Mouse (Mus musculus): ENCODE data around the gene Pycr1. TPM values are rescaled to one million over a fixed set of nuclear protein-coding genes. Genes with fewer than 3 reads are reported as not detected.

Pycr1 gene
- total and polyA plus RNA-seq, 2 experiments from 2014 or later: 2.1 to 6.3 TPM

- H3K36me3 ChIP-seq (replicated peaks; ENCODE audit: control insufficient read depth, insufficient read depth, low read length): peaks cover 47% of the 10 kb centered on the region
- no peak for ATAC-seq (ENCODE audit: insufficient read depth, low read depth)
- TF ChIP-seq EP300 (IDR thresholded peaks at IDR 0.05; ENCODE audit: low read depth) (no peak), CTCF (IDR thresholded peaks at IDR 0.05; ENCODE audit: low read depth) (no peak)
Measured at GRCm38 (mm10) chr11:120613481-120613972, 30.0 kb downstream of the Pycr1 start.

GRCm38 (mm10) chr11:120612763-120613162 lies 30.8 kb downstream of the Pycr1 start:
- Histone ChIP-seq H3K4me3 (ENCODE audit: low read depth, low read length) (no peak overlapping the region), H3K27ac (ENCODE audit: low read depth) (no peak overlapping the region), H3K27me3 (ENCODE audit: control insufficient read depth, insufficient read depth, low read length) (no peaks in the 10 kb centered on the region), H3K36me3 (replicated peaks; ENCODE audit: control insufficient read depth, insufficient read depth, low read length) (peaks cover 41% of the 10 kb centered on the region), H3K9me3 (replicated peaks; ENCODE audit: control insufficient read depth, low read length) (no peaks in the 10 kb centered on the region), H3K4me1 (ENCODE audit: control insufficient read depth, insufficient read depth) (peaks cover 25% of the 10 kb centered on the region), H3K4me2 (ENCODE audit: low read depth, low read length) (no peak overlapping the region), H3K9ac (replicated peaks; ENCODE audit: low read depth, low read length) (no peak overlapping the region)
- peak; percentile 34; the same call in 1 of the 2 replicates for ATAC-seq (ENCODE audit: insufficient read depth, low read depth)
- peak; percentile 57 for DNase-seq (ENCODE audit: low spot score)
- 36% methylated on average over 6 of the region's 6 CpGs for WGBS
- TF ChIP-seq CTCF (IDR thresholded peaks at IDR 0.05; ENCODE audit: low read depth) (peak; percentile 83), EP300 (IDR thresholded peaks at IDR 0.05; ENCODE audit: low read depth) (no peak)

More at GRCm38 (mm10) chr11:120613481-120613972, 30.0 kb downstream of the Pycr1 start:
- 85% methylated on average over 10 of the region's 10 CpGs for WGBS
- no peak overlapping the region for H3K4me3 ChIP-seq (ENCODE audit: low read depth, low read length)
- peaks cover 18% of the 10 kb centered on the region for H3K4me1 ChIP-seq (ENCODE audit: control insufficient read depth, insufficient read depth)
- H3K9ac ChIP-seq (replicated peaks; ENCODE audit: low read depth, low read length): no peak overlapping the region
- no peaks in the 10 kb centered on the region for H3K27me3 ChIP-seq (ENCODE audit: control insufficient read depth, insufficient read depth, low read length)
- H3K4me2 ChIP-seq (ENCODE audit: low read depth, low read length): no peak overlapping the region
- DNase-seq (ENCODE audit: low spot score): no peak
- no peak overlapping the region for H3K27ac ChIP-seq (ENCODE audit: low read depth)
- H3K9me3 ChIP-seq (replicated peaks; ENCODE audit: control insufficient read depth, low read length): no peaks in the 10 kb centered on the region

- no peak overlapping the region for H3K27ac ChIP-seq (ENCODE audit: low read depth)
- H3K4me3 ChIP-seq (ENCODE audit: low read depth, low read length): no peak overlapping the region
- WGBS: 82% methylated on average over 9 of the region's 9 CpGs
- no peak overlapping the region for H3K4me2 ChIP-seq (ENCODE audit: low read depth, low read length)
- ATAC-seq (ENCODE audit: insufficient read depth, low read depth): no peak
- peaks cover 44% of the 10 kb centered on the region for H3K36me3 ChIP-seq (replicated peaks; ENCODE audit: control insufficient read depth, insufficient read depth, low read length)
- peaks cover 21% of the 10 kb centered on the region; the same call in 1 of the 2 replicates for H3K4me1 ChIP-seq (ENCODE audit: control insufficient read depth, insufficient read depth)
- H3K27me3 ChIP-seq (ENCODE audit: control insufficient read depth, insufficient read depth, low read length): no peaks in the 10 kb centered on the region
- H3K9ac ChIP-seq (replicated peaks; ENCODE audit: low read depth, low read length): no peak overlapping the region
- no peaks in the 10 kb centered on the region for H3K9me3 ChIP-seq (replicated peaks; ENCODE audit: control insufficient read depth, low read length)
- TF ChIP-seq CTCF (IDR thresholded peaks at IDR 0.05; ENCODE audit: low read depth) (no peak), EP300 (IDR thresholded peaks at IDR 0.05; ENCODE audit: low read depth) (no peak)
- DNase-seq (ENCODE audit: low spot score): no peak
Measured at GRCm38 (mm10) chr11:120610477-120611046, 33.0 kb downstream of the Pycr1 start.

GRCm38 (mm10) chr11:120609250-120609649 lies 34.3 kb downstream of the Pycr1 start:
- H3K4me3 ChIP-seq (ENCODE audit: low read depth, low read length): no peak overlapping the region
- DNase-seq (ENCODE audit: low spot score) (peak; percentile 39), ATAC-seq (ENCODE audit: insufficient read depth, low read depth) (peak; percentile 74)
- TF ChIP-seq CTCF (IDR thresholded peaks at IDR 0.05; ENCODE audit: low read depth) (no peak), EP300 (IDR thresholded peaks at IDR 0.05; ENCODE audit: low read depth) (no peak)
- H3K27me3 ChIP-seq (ENCODE audit: control insufficient read depth, insufficient read depth, low read length): no peaks in the 10 kb centered on the region
- 0 out of 2 replicates have a peak overlapping the region, but pooled peaks have one; percentile 10 for H3K27ac ChIP-seq (ENCODE audit: low read depth)
- peak overlapping the region; percentile 59; the same call in 1 of the 2 replicates for H3K4me2 ChIP-seq (ENCODE audit: low read depth, low read length)
- 33% methylated on average over 8 of the region's 8 CpGs for WGBS
- no peaks in the 10 kb centered on the region for H3K9me3 ChIP-seq (replicated peaks; ENCODE audit: control insufficient read depth, low read length)
- H3K9ac ChIP-seq (replicated peaks; ENCODE audit: low read depth, low read length): no peak overlapping the region
- peaks cover 51% of the 10 kb centered on the region for H3K36me3 ChIP-seq (replicated peaks; ENCODE audit: control insufficient read depth, insufficient read depth, low read length)
- peaks cover 21% of the 10 kb centered on the region; the same call in 1 of the 2 replicates for H3K4me1 ChIP-seq (ENCODE audit: control insufficient read depth, insufficient read depth)

GRCm38 (mm10) chr11:120608241-120609034 lies 35.1 kb downstream of the Pycr1 start, which contains the start of gene Npb:
Gene Npb (plus strand): TSS chr11:120608477.
- Histone ChIP-seq H3K9ac (replicated peaks; ENCODE audit: low read depth, low read length) (peak within 1 kb of the TSS; percentile 28), H3K36me3 (replicated peaks; ENCODE audit: control insufficient read depth, insufficient read depth, low read length) (peaks cover 54% of the 10 kb centered on the region), H3K9me3 (replicated peaks; ENCODE audit: control insufficient read depth, low read length) (no peaks in the 10 kb centered on the region), H3K4me1 (ENCODE audit: control insufficient read depth, insufficient read depth) (peaks cover 21% of the 10 kb centered on the region; the same call in 1 of the 2 replicates), H3K4me3 (ENCODE audit: low read depth, low read length) (peak within 1 kb of the TSS; percentile 29), H3K27me3 (ENCODE audit: control insufficient read depth, insufficient read depth, low read length) (no peaks in the 10 kb centered on the region), H3K27ac (ENCODE audit: low read depth) (peak within 1 kb of the TSS; percentile 52; the same call in 1 of the 2 replicates), H3K4me2 (ENCODE audit: low read depth, low read length) (peak within 1 kb of the TSS; percentile 59)
- 10% methylated on average over 45 of the region's 45 CpGs for WGBS
- ATAC-seq (ENCODE audit: insufficient read depth, low read depth) (0 out of 2 replicates have a peak, but pooled peaks have one; percentile 6), DNase-seq (ENCODE audit: low spot score) (no peak)
- no peak for TF ChIP-seq CTCF (IDR thresholded peaks at IDR 0.05; ENCODE audit: low read depth)
- no peak for TF ChIP-seq EP300 (IDR thresholded peaks at IDR 0.05; ENCODE audit: low read depth)

All from heart, postnatal 0 days (tissue).